Mouse (Mus musculus) regulatory T cell (primary cell): ENCODE data around the gene Otulinl.

Experiments used
- in situ Hi-C: fragments of 300-600 bp; cut with MboI, MseI; formaldehyde crosslinking; loops from one replicate; pipeline ENCODE4 v1.15.1; 2025; ENCODE audit warnings: high pct_unique_total_duplicates

Otulinl gene

GRCm38 (mm10) chr15:27658356-27658755 lies 23.0 kb downstream of the Otulinl start:
- in situ Hi-C loops, result loop anchor here (10.0 kb wide), 1 partner anchor 186 kb away; no protein-coding TSS in a partner anchor

- in situ Hi-C loops, result loop anchor here (10.0 kb wide), 1 partner anchor 187 kb away; no protein-coding TSS in a partner anchor
Measured at GRCm38 (mm10) chr15:27657866-27658265, 23.5 kb downstream of the Otulinl start.

GRCm38 (mm10) chr15:27656626-27657025 lies 24.8 kb downstream of the Otulinl start:
- in situ Hi-C loops, result loop anchor here (10.0 kb wide), 1 partner anchor 188 kb away; no protein-coding TSS in a partner anchor

- in situ Hi-C loops, result loop anchor here (10.0 kb wide), 1 partner anchor 190 kb away; no protein-coding TSS in a partner anchor
Measured at GRCm38 (mm10) chr15:27655015-27655414, 26.4 kb downstream of the Otulinl start.

GRCm38 (mm10) chr15:27647686-27648085 lies 33.7 kb downstream of the Otulinl start:
- in situ Hi-C loops, result loop anchor here (10.0 kb wide), 1 partner anchor 537 kb away; no protein-coding TSS in a partner anchor

- in situ Hi-C loops, result loop anchor here (10.0 kb wide), 1 partner anchor 538 kb away; no protein-coding TSS in a partner anchor
Measured at GRCm38 (mm10) chr15:27646665-27647064, 34.7 kb downstream of the Otulinl start.

GRCm38 (mm10) chr15:27645250-27645649 lies 36.1 kb downstream of the Otulinl start:
- in situ Hi-C loops, result loop anchor here (10.0 kb wide), 1 partner anchor 540 kb away; no protein-coding TSS in a partner anchor

- in situ Hi-C loops, result loop anchor here (10.0 kb wide), 1 partner anchor 542 kb away; no protein-coding TSS in a partner anchor
Measured at GRCm38 (mm10) chr15:27642895-27643294, 38.5 kb downstream of the Otulinl start.

GRCm38 (mm10) chr15:27641171-27641570 lies 40.2 kb downstream of the Otulinl start:
- in situ Hi-C loops, result loop anchor here (10.0 kb wide), 1 partner anchor 544 kb away; no protein-coding TSS in a partner anchor

GRCm38 (mm10) chr15:27633941-27634900 lies 47.2 kb downstream of the Otulinl start:
- in situ Hi-C loops, result no loop called here

- in situ Hi-C loops, result no loop called here
Measured at GRCm38 (mm10) chr15:27630601-27631383, 50.6 kb downstream of the Otulinl start, which contains the start of gene Otulin. Gene Otulin, minus strand, starts transcription at chr15:27630693.

- in situ Hi-C loops, result no loop called here
Measured at GRCm38 (mm10) chr15:27629800-27630600, 51.4 kb downstream of the Otulinl start.

- in situ Hi-C loops, result no loop called here
Measured at GRCm38 (mm10) chr15:27629046-27629445, 52.3 kb downstream of the Otulinl start.

- in situ Hi-C loops, result no loop called here
Measured at GRCm38 (mm10) chr15:27627794-27628193, 53.6 kb downstream of the Otulinl start.

- in situ Hi-C loops, result no loop called here
Measured at GRCm38 (mm10) chr15:27626314-27626713, 55.1 kb downstream of the Otulinl start.

- in situ Hi-C loops, result no loop called here
Measured at GRCm38 (mm10) chr15:27625890-27626255, 55.5 kb downstream of the Otulinl start.

- in situ Hi-C loops, result no loop called here
Measured at GRCm38 (mm10) chr15:27625014-27625889, 56.1 kb downstream of the Otulinl start.

GRCm38 (mm10) chr15:27623286-27623685 lies 58.1 kb downstream of the Otulinl start:
- in situ Hi-C loops, result no loop called here

GRCm38 (mm10) chr15:27620475-27621185 lies 60.7 kb downstream of the Otulinl start:
- in situ Hi-C loops, result no loop called here
